Mouse (Mus musculus): ENCODE measurements around the gene Ctps2. TPM values are rescaled to one million over a fixed set of nuclear protein-coding genes. Genes with fewer than 3 reads are reported as not detected.

Gene Ctps2
- polyA plus RNA-seq, 1 experiment: not detected

DNA sequence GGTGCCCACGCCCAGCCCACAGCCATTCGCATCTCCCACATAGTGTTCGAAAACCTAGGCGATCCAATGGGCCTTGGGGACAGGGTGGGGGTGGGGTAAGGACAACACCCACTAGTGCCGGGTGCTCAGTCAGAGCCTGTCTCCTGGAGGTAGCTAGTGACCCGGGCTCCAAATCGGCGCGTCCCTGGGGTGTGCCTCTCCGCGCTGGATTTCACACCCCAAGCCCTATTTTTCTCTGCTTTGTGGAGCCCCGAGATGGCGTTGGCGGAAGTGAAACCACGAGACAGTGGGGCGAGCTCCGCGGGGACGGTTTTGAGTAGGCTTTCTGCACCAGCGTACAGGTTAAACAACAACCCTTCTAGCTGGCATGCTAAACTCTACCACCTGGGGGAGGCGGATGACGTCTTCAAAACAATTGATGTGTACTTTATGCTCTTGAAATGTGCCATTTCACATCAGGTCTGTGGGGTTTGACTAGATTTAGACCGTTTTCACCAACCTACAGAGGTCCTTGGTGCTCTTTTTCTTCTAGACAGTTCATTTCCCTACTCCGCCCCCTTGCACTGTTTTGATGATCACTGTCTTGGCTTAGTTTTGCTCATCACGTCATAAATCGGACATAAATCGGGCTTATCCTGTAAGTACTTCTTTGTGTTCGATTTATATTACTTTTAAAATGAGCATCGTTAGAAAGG lies 1.1 kb downstream of the Ctps2 start:
- H3K36me3 ChIP-seq (ENCODE audit: control insufficient read depth): no peaks in the 10 kb centered on the region
- peaks cover 5% of the 10 kb centered on the region for H3K27me3 ChIP-seq (ENCODE audit: control insufficient read depth)
- TF ChIP-seq TAL1 (IDR thresholded peaks at IDR 0.05; ENCODE audit: low read length) (no peak), GATA1 (IDR thresholded peaks at IDR 0.05; ENCODE audit: low read length) (no peak)
- peaks cover 14% of the 10 kb centered on the region for H3K4me1 ChIP-seq (ENCODE audit: control insufficient read depth)
- peak overlapping the region; percentile 64 for H3K4me3 ChIP-seq (replicated peaks)
- H3K9me3 ChIP-seq (ENCODE audit: control insufficient read depth, low read length): no peaks in the 10 kb centered on the region; the same call in 1 of the 2 replicates

DNA sequence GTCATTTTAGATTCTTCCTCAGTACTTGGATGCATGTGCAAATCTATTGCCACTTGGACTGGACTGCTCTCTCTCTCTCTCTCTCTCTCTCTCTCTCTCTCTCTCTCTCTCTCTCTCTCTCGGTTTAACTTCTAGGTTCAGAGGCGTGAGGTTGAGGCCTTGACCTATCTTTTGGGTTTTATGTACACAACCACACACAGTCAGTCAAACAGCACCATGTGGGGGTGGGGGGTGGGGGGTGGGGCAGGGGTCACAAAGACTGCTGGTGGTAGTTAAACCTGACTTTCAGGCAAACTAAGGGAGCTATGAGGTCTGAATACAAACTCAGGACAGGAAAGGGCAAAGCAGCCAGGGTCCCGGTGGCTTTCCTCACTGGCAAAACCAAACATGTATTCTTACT lies 6.5 kb downstream of the Ctps2 start:
- H3K36me3 ChIP-seq (ENCODE audit: control insufficient read depth): no peaks in the 10 kb centered on the region
- no peak overlapping the region for H3K4me3 ChIP-seq (replicated peaks)
- H3K9me3 ChIP-seq (ENCODE audit: control insufficient read depth, low read length): no peaks in the 10 kb centered on the region
- H3K4me1 ChIP-seq (ENCODE audit: control insufficient read depth): peaks cover under 1% of the 10 kb centered on the region; the same call in 1 of the 2 replicates
- TF ChIP-seq GATA1 (IDR thresholded peaks at IDR 0.05; ENCODE audit: low read length): no peak
- no peak for TF ChIP-seq TAL1 (IDR thresholded peaks at IDR 0.05; ENCODE audit: low read length)
- H3K27me3 ChIP-seq (ENCODE audit: control insufficient read depth): no peaks in the 10 kb centered on the region

DNA sequence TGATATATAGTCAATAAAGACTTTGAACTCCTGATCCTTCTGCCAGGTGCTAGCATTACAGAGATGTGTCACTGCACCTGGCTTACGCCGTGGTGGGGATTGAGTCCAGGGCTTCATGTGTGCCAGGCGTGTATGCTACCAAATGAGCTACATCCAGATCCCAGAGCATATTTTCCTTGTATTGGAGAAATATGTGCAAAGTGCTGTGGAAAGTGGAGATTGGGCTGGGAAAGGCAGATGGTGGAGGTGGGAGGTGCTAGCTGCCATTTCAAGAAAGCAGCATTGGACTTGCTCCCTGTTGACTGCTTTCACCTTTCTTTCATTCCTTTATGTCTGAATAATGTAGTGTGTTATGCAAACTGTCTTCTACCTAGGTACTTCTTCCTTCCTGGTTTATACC lies 12.6 kb downstream of the Ctps2 start:
- Histone ChIP-seq H3K36me3 (ENCODE audit: control insufficient read depth) (no peaks in the 10 kb centered on the region; the same call in 1 of the 2 replicates), H3K27me3 (ENCODE audit: control insufficient read depth) (no peaks in the 10 kb centered on the region)
- TF ChIP-seq TAL1 (IDR thresholded peaks at IDR 0.05; ENCODE audit: low read length) (no peak), GATA1 (IDR thresholded peaks at IDR 0.05; ENCODE audit: low read length) (no peak)

GRCm38 (mm10) chrX:162915697-162916096 lies 14.7 kb downstream of the Ctps2 start:
- TF ChIP-seq GATA1 (IDR thresholded peaks at IDR 0.05; ENCODE audit: low read length) (no peak), TAL1 (IDR thresholded peaks at IDR 0.05; ENCODE audit: low read length) (no peak)
- no peaks in the 10 kb centered on the region for H3K27me3 ChIP-seq (ENCODE audit: control insufficient read depth)
- no peak overlapping the region for H3K4me3 ChIP-seq (replicated peaks)
- H3K4me1 ChIP-seq (ENCODE audit: control insufficient read depth): no peaks in the 10 kb centered on the region
- no peaks in the 10 kb centered on the region; the same call in 1 of the 2 replicates for H3K36me3 ChIP-seq (ENCODE audit: control insufficient read depth)
- no peaks in the 10 kb centered on the region for H3K9me3 ChIP-seq (ENCODE audit: control insufficient read depth, low read length)

More for the DNA sequence above, 12.6 kb downstream of the Ctps2 start:
- Histone ChIP-seq H3K4me1 (ENCODE audit: control insufficient read depth) (no peaks in the 10 kb centered on the region), H3K4me3 (replicated peaks) (no peak overlapping the region), H3K9me3 (ENCODE audit: control insufficient read depth, low read length) (no peaks in the 10 kb centered on the region)

DNA sequence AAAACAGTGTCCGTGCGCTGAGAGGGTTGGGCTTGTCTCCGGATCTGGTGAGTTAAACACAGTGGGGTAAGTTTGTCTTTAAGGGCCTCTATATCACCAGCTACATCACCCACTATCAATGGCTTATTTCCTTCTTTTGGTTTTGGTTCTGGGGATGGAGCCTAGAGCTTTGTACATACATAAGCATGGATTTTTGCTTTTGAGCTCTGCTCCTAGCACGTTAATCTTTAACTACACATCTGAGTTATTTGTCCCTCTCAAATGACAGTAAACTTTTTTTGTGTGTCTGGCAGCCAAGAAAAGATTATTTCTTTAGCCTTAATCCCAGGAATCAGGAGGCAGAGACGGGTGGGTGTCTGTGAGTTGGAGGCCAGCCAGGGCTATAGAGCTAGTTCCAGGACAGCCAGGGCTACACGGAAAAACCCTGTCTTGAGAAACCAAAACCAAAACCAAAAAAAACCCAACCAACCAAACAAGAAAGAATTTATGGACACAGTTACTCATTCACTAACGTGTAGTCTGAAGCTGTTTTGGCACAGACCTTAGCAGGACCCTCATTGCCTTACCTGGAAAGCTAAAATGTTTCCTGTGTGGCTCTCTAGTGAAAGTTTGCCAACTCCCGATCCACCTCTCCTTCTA lies 20.6 kb downstream of the Ctps2 start:
- no peaks in the 10 kb centered on the region for H3K36me3 ChIP-seq (ENCODE audit: control insufficient read depth)
- TF ChIP-seq GATA1 (IDR thresholded peaks at IDR 0.05; ENCODE audit: low read length) (no peak), TAL1 (IDR thresholded peaks at IDR 0.05; ENCODE audit: low read length) (no peak)

DNA sequence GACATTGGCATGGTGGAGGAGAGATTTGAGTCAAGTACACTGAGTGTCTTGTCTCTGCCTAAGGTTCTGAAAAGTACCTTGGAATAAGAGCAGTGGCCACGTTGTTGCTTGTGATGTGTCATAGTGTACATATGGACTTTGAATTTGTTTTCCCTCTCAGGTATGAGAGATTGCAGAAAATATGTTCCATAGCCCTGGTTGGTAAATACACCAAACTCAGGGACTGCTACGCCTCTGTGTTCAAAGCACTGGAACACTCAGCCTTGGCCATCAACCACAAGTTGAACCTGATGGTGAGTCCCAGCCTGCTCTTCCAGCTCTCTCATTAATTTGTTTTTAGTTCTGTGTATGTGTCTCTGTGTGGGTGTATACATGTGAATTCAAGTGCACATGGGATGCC lies 30.4 kb downstream of the Ctps2 start:
- H3K36me3 ChIP-seq (ENCODE audit: control insufficient read depth): no peaks in the 10 kb centered on the region; the same call in 1 of the 2 replicates
- no peaks in the 10 kb centered on the region for H3K9me3 ChIP-seq (ENCODE audit: control insufficient read depth, low read length)
- H3K27me3 ChIP-seq (ENCODE audit: control insufficient read depth): no peaks in the 10 kb centered on the region
- no peak overlapping the region for H3K4me3 ChIP-seq (replicated peaks)
- TF ChIP-seq GATA1 (IDR thresholded peaks at IDR 0.05; ENCODE audit: low read length): no peak
- TF ChIP-seq TAL1 (IDR thresholded peaks at IDR 0.05; ENCODE audit: low read length): no peak
- H3K4me1 ChIP-seq (ENCODE audit: control insufficient read depth): no peaks in the 10 kb centered on the region

More for the DNA sequence above, 20.6 kb downstream of the Ctps2 start:
- Histone ChIP-seq H3K4me3 (replicated peaks) (no peak overlapping the region), H3K9me3 (ENCODE audit: control insufficient read depth, low read length) (no peaks in the 10 kb centered on the region), H3K4me1 (ENCODE audit: control insufficient read depth) (no peaks in the 10 kb centered on the region), H3K27me3 (ENCODE audit: control insufficient read depth) (no peaks in the 10 kb centered on the region)

DNA sequence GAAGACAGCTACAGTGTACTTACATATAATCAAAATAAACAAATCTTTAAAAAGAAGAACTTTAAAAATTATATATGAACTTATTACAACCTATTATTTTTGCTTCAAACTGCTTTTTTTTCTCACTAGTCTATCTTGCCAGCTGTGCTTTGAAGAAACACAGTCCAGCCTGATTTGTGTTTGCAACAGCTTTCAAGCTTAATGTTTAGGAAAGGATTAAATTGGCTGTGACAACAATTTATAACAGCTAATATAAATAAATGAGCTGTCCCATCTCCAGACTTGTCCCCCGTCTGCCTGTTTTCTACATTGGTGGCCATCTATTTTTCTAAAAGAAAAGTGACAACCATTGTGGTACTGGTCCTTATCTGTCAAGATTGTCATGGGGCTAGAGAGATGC lies 41.0 kb downstream of the Ctps2 start:
- TF ChIP-seq GATA1 (IDR thresholded peaks at IDR 0.05; ENCODE audit: low read length): no peak
- no peak for TF ChIP-seq TAL1 (IDR thresholded peaks at IDR 0.05; ENCODE audit: low read length)
- Histone ChIP-seq H3K27me3 (ENCODE audit: control insufficient read depth) (no peaks in the 10 kb centered on the region), H3K4me1 (ENCODE audit: control insufficient read depth) (no peaks in the 10 kb centered on the region), H3K36me3 (ENCODE audit: control insufficient read depth) (no peaks in the 10 kb centered on the region), H3K9me3 (ENCODE audit: control insufficient read depth, low read length) (no peaks in the 10 kb centered on the region), H3K4me3 (replicated peaks) (no peak overlapping the region)

- no peaks in the 10 kb centered on the region for H3K9me3 ChIP-seq (ENCODE audit: control insufficient read depth, low read length)
- no peak overlapping the region for H3K4me3 ChIP-seq (replicated peaks)
- no peaks in the 10 kb centered on the region for H3K36me3 ChIP-seq (ENCODE audit: control insufficient read depth)
- TF ChIP-seq GATA1 (IDR thresholded peaks at IDR 0.05; ENCODE audit: low read length) (no peak), TAL1 (IDR thresholded peaks at IDR 0.05; ENCODE audit: low read length) (no peak)
- no peaks in the 10 kb centered on the region for H3K4me1 ChIP-seq (ENCODE audit: control insufficient read depth)
- no peaks in the 10 kb centered on the region for H3K27me3 ChIP-seq (ENCODE audit: control insufficient read depth)
These were observed 48.9 kb downstream of the Ctps2 start for GRCm38 (mm10) chrX:162949811-162950439.

DNA sequence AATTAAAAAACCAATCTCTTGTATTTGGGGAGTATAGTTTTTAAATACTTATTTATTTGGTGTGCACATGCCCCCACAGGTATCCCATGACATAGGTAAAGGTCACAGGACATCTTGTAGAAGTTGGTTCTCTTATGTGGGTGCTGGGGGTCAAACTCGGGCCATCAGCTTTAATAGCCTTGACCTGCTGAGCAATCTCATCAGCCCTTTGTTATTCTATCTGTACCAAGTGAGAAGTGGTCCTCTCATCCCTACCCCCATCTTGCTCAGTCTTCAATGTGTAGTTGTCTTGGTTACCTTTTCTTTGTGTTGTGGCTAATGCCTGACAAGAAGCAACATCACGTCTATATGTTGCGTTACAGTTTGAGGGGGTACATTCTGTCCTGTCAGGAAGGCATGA lies 56.9 kb downstream of the Ctps2 start:
- Histone ChIP-seq H3K4me3 (replicated peaks) (no peak overlapping the region), H3K27me3 (ENCODE audit: control insufficient read depth) (no peaks in the 10 kb centered on the region), H3K36me3 (ENCODE audit: control insufficient read depth) (no peaks in the 10 kb centered on the region), H3K9me3 (ENCODE audit: control insufficient read depth, low read length) (no peaks in the 10 kb centered on the region), H3K4me1 (ENCODE audit: control insufficient read depth) (no peaks in the 10 kb centered on the region)
- TF ChIP-seq GATA1 (IDR thresholded peaks at IDR 0.05; ENCODE audit: low read length) (no peak), TAL1 (IDR thresholded peaks at IDR 0.05; ENCODE audit: low read length) (no peak)

All from erythroblast, embryonic 14.5 days (primary cell).